Mouse (Mus musculus) bone marrow, adult 2 months (tissue): ENCODE measurements around the gene Shoc2. TPM values are rescaled to one million over a fixed set of nuclear protein-coding genes. Genes with fewer than 3 reads are reported as not detected.

Experiments
- H3K27ac ChIP-seq: fragments of 200-500 bp; 2 replicates; pipeline ENCODE4 v1.5.1; 2012; ENCODE audit warnings: low read depth, mild to moderate bottlenecking, control low read depth, inconsistent platforms, low read length; ENCODE audit not compliant: control insufficient read depth, poor library complexity, insufficient read depth
- H3K4me1 ChIP-seq: fragments of 200-500 bp; 2 replicates; pipeline ENCODE4 v1.6.1; 2011; ENCODE audit warnings: low read length; ENCODE audit not compliant: control insufficient read depth, insufficient read depth
- H3K4me3 ChIP-seq: fragments of 200-500 bp; replicated peaks from 2 replicates; pipeline ENCODE3; 2011; ENCODE audit warnings: mild to moderate bottlenecking, low read depth, low read length, control low read depth; ENCODE audit not compliant: control insufficient read depth
- CTCF ChIP-seq: fragments of 200-500 bp; IDR thresholded peaks from 2 replicates; pipeline ENCODE4 v1.5.1; 2011; ENCODE audit warnings: low read length, control low read depth; ENCODE audit not compliant: control insufficient read depth, insufficient read depth
- POLR2A ChIP-seq: fragments of 200-500 bp; IDR thresholded peaks from 2 replicates; pipeline ENCODE4 v1.6.1; 2011; ENCODE audit warnings: low read depth, mild to moderate bottlenecking, control low read depth, low read length, borderline replicate concordance; ENCODE audit not compliant: control insufficient read depth
- WGBS: fragments of 180-500 bp; shearing (Covaris S2); methylation state at CpG from one replicate; pipeline ENCODE4 v1.1.7; 2018; 5-methylcytosine and 5-hydroxymethylcytosine counted together
- polyA plus RNA-seq: library from polyadenylated mRNA; stranded (reverse); fragments of >200 nt; gene quantifications from 2 replicates; pipeline ENCODE4 v1.2.4, GENCODE M21; 2011; ENCODE audit warnings: low replicate concordance; ENCODE audit not compliant: missing spikeins, insufficient read depth, insufficient read length

The Shoc2 gene
- polyA plus RNA-seq, 1 experiment = 17.4 TPM

DNA sequence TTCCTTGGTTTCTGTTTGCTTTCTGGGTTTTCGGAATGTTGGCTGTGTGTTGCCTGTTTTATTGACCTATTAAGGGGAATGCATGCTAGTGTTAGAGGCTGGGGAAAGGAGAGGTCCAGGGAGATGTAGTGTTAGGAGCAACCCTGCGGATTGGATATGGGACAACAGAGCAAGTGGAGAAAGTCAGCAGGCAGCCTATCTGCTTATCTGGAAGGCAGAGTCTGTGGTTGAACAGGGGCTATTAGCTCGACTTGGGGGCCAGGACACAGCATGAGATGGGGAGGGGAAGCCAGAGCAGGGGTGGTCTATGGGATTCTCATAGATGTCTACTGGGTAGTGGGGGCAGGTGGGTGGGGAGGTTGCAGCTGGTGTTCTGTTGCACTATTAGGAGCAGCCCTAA lies 37.9 kb downstream of the Shoc2 start:
- TF ChIP-seq CTCF (no peak), POLR2A (no peak)
- no peaks in the 10 kb centered on the region for H3K4me1 ChIP-seq
- WGBS = 57% methylated on average over 3 of the region's 3 CpGs
- H3K4me3 ChIP-seq = no peak overlapping the region
- no peak overlapping the region for H3K27ac ChIP-seq

GRCm38 (mm10) chr19:53983336-53983735 lies 39.2 kb downstream of the Shoc2 start:
- Histone ChIP-seq H3K4me1 (no peaks in the 10 kb centered on the region), H3K27ac (no peak overlapping the region), H3K4me3 (no peak overlapping the region)
- TF ChIP-seq CTCF (peak; percentile 25; the same call in 1 of the 2 replicates), POLR2A (no peak)
- WGBS = 85% methylated on average over 1 of the region's 1 CpGs

- Histone ChIP-seq H3K4me1 (no peaks in the 10 kb centered on the region), H3K4me3 (no peak overlapping the region), H3K27ac (no peak overlapping the region)
- WGBS = 80% methylated on average over 3 of the region's 3 CpGs
- TF ChIP-seq POLR2A = no peak
Measured at GRCm38 (mm10) chr19:53984628-53985027, 40.5 kb downstream of the Shoc2 start.

DNA sequence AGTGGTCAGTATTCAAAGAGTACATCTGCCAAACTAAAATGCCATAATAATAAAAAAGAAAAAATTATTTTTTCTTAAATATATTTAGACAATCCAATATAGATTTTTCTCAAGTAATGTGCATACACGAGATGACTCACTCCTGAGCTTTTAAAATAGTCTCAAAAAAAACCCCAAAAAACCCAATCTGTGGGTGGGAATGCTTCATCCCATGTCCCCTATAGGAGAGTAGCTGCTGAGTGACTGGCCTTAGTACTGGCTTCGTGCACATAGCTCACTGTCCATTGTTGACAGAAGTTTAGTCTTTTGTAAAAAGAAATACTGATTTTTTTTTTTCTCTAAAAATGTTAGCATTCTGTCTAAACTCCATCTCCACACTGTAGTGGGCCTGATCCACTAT lies 46.4 kb downstream of the Shoc2 start:
- H3K4me1 ChIP-seq = no peaks in the 10 kb centered on the region
- no peak overlapping the region for H3K27ac ChIP-seq
- no peak for TF ChIP-seq CTCF
- no peak for TF ChIP-seq POLR2A
- no peak overlapping the region for H3K4me3 ChIP-seq
- 87% methylated on average over 2 of the region's 2 CpGs for WGBS

GRCm38 (mm10) chr19:53993860-53994259 lies 49.8 kb downstream of the Shoc2 start:
- 82% methylated on average over 3 of the region's 3 CpGs for WGBS
- H3K4me1 ChIP-seq = no peaks in the 10 kb centered on the region
- no peak overlapping the region for H3K27ac ChIP-seq
- H3K4me3 ChIP-seq = no peak overlapping the region
- TF ChIP-seq CTCF (no peak), POLR2A (no peak)

DNA sequence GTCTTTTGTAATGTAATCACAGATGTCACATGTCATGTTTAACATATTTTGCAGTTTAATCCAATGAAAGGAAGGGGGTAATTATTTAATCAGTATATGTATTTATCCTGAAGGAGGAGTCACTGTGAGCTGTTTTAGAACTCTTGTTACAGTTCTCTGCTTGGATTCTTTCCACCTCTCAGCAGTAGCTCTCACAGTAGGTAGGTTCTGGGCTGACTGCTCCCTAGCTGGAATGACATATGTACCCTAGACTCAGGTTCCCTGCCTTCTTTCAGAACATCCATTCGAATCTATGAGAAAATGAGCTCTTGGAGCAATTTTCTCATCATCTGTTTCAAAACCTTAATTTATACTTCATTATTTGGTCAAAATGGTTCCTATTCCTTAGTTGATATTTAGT lies 50.2 kb downstream of the Shoc2 start:
- Histone ChIP-seq H3K27ac (no peak overlapping the region), H3K4me3 (no peak overlapping the region), H3K4me1 (no peaks in the 10 kb centered on the region)
- TF ChIP-seq CTCF = no peak
- TF ChIP-seq POLR2A = no peak
- 87% methylated on average over 1 of the region's 1 CpGs for WGBS

GRCm38 (mm10) chr19:54010973-54011372 lies 66.9 kb downstream of the Shoc2 start:
- no peak overlapping the region for H3K4me3 ChIP-seq
- 41% methylated on average over 4 of the region's 4 CpGs for WGBS
- no peak overlapping the region for H3K27ac ChIP-seq
- TF ChIP-seq CTCF (no peak), POLR2A (no peak)
- peaks cover 2% of the 10 kb centered on the region; the same call in 1 of the 2 replicates for H3K4me1 ChIP-seq

- peaks cover 2% of the 10 kb centered on the region; the same call in 1 of the 2 replicates for H3K4me1 ChIP-seq
- no peak for TF ChIP-seq POLR2A
- TF ChIP-seq CTCF = no peak
- WGBS = 73% methylated on average over 5 of the region's 5 CpGs
- no peak overlapping the region for H3K27ac ChIP-seq
- H3K4me3 ChIP-seq = no peak overlapping the region
Measured at GRCm38 (mm10) chr19:54014999-54015398, 70.9 kb downstream of the Shoc2 start.

- WGBS = 74% methylated on average over 5 of the region's 5 CpGs
- TF ChIP-seq POLR2A = no peak
- TF ChIP-seq CTCF = no peak
- Histone ChIP-seq H3K4me3 (no peak overlapping the region), H3K27ac (no peak overlapping the region), H3K4me1 (peaks cover 2% of the 10 kb centered on the region; the same call in 1 of the 2 replicates)
Measured at GRCm38 (mm10) chr19:54015503-54015902, 71.4 kb downstream of the Shoc2 start.
